Mouse (Mus musculus): ENCODE measurements around the gene Eif3i. TPM values are rescaled to one million over a fixed set of nuclear protein-coding genes. Genes with fewer than 3 reads are reported as not detected.

The Eif3i gene
- polyA plus RNA-seq, 1 experiment from 2014 or later: 195 TPM

DNA sequence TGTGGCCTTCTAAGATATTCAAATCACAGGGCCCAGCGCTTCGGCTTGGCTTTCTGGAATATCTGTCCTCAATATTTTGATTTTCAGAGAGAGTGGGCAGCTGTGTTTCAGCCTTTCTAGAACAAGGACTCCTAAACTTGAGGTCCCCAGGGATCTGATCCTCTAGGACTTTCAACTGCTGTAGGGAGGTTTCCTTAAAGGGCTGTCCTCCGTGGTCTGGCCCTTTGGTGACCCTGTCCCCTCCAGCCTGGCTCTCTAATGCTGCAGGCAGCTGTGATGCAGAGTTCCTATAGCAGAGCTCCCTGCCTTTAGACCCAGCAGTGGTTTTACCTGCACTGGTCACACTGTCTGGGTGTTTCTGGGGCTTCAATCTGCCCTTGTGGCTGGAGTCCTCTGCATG is 16.2 kb upstream of the Eif3i start:
- Histone ChIP-seq H3K4me1 (peaks cover 25% of the 10 kb centered on the region), H3K4me3 (no peak overlapping the region), H3K27me3 (replicated peaks) (no peaks in the 10 kb centered on the region), H3K4me2 (no peak overlapping the region), H3K27ac (no peak overlapping the region), H3K36me3 (replicated peaks) (no peaks in the 10 kb centered on the region), H3K9ac (no peak overlapping the region), H3K9me3 (no peaks in the 10 kb centered on the region)
- no peak for ATAC-seq (replicated peaks)
- 93% methylated on average over 3 of the region's 3 CpGs for WGBS

DNA sequence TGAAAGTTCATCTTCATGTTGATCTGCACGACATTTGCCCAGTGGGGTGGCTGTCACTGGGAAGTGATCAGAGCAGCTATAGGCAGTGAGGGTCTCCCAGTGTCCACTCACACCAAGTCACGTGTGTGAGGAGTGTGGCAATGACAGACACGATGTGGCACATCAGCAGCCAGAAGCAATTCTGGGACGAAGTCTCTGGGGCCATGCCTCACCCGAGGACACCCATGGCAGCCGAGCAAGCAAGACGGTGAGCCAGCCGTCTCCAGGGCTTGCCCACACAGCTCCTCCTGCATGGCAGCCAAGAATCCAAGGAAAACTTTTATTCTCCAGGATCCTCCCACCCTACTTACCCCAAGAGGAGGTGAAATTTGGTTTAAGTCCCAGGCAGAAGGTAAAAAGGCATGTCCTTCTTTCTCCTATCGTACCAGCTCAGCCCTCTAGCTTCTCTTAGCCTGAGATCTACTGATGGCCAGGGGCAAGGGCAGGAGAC is 15.4 kb upstream of the Eif3i start:
- Histone ChIP-seq H3K4me2 (no peak overlapping the region), H3K36me3 (replicated peaks) (no peaks in the 10 kb centered on the region), H3K4me3 (no peak overlapping the region), H3K27ac (no peak overlapping the region), H3K27me3 (replicated peaks) (no peaks in the 10 kb centered on the region), H3K9me3 (no peaks in the 10 kb centered on the region), H3K9ac (no peak overlapping the region), H3K4me1 (peaks cover 17% of the 10 kb centered on the region)
- no peak for ATAC-seq (replicated peaks)
- 91% methylated on average over 9 of the region's 9 CpGs for WGBS

DNA sequence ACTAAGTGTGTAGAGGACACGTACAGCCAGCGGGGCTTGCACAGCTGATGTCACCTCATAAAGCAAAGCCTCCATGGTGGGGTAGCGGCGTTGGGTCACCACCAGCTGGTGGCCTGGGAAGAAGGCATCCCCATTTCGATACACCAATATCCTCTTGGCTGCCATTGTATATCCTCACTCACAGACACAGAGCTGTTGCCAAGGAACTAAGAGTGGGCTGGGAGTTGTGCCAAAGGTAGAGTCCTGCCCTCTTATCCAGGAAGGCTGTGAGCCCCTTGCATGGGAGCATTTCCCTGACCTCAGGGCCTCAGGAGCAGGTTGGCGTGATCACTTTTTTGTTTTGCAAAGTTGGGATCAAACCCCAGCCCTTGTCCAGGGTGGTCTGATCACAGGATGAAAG is 13.6 kb upstream of the Eif3i start, which contains the start of gene Dcdc2b:
Gene Dcdc2b, minus strand, starts transcription at position 165 of the 400 bp plus-strand sequence.
- H3K27ac ChIP-seq: no peak within 1 kb of the TSS
- 78% methylated on average over 6 of the region's 6 CpGs for WGBS

DNA sequence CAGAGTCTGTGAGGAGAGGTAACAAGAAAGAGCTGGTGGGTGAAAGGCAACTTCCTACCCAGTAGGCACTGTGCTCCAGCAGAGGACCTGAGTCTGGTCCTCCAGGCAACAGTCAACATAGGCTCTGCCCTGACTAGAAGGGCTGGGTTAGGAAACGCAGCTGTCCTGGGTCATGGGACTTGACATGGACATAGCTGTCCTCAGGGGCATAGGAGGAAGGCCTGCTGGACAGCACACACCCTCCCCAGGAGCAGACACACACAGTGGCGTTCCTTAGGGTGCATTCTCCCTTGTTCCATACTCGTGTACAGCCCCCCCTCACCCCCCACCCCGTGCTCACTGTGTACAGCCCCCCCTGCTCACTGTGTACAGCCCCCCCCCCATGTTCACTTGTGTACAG is 10.0 kb upstream of the Eif3i start:
- Histone ChIP-seq H3K4me3 (no peak overlapping the region), H3K4me2 (no peak overlapping the region), H3K9ac (no peak overlapping the region), H3K27ac (no peak overlapping the region), H3K36me3 (replicated peaks) (peaks cover 10% of the 10 kb centered on the region), H3K9me3 (no peaks in the 10 kb centered on the region), H3K4me1 (peaks cover 6% of the 10 kb centered on the region; the same call in 1 of the 2 replicates), H3K27me3 (replicated peaks) (no peaks in the 10 kb centered on the region)
- 73% methylated on average over 4 of the region's 4 CpGs for WGBS
- ATAC-seq (replicated peaks): no peak

More for the DNA sequence above, 13.6 kb upstream of the Eif3i start, which contains the start of gene Dcdc2b:
- ATAC-seq (replicated peaks): no peak
- Histone ChIP-seq H3K4me1 (peaks cover 9% of the 10 kb centered on the region), H3K4me2 (no peak within 1 kb of the TSS), H3K9me3 (no peaks in the 10 kb centered on the region), H3K4me3 (no peak within 1 kb of the TSS), H3K9ac (no peak within 1 kb of the TSS), H3K27me3 (replicated peaks) (no peaks in the 10 kb centered on the region), H3K36me3 (replicated peaks) (no peaks in the 10 kb centered on the region)

DNA sequence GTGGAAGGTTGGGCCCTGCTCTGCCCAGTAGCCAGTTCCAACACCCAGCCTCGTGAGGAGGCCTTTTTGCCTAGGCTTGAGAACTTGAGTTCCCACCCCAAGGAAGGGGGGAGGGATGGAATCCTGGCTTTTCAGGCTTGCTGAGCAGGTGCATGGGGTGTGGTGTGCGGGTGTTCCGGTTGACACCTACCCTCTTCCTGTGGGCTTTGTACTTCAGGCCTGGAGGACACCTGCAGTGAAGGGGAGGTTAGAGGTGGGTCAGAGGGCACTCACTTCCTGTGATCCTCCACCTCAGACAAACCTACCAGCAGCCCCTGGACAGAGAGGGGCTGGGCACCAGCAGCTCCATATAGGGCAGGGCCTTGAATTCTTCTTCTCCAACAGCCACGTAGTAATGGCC is 9.6 kb upstream of the Eif3i start:
- no peak for ATAC-seq (replicated peaks)
- H3K27me3 ChIP-seq (replicated peaks): no peaks in the 10 kb centered on the region
- H3K9me3 ChIP-seq: no peaks in the 10 kb centered on the region

DNA sequence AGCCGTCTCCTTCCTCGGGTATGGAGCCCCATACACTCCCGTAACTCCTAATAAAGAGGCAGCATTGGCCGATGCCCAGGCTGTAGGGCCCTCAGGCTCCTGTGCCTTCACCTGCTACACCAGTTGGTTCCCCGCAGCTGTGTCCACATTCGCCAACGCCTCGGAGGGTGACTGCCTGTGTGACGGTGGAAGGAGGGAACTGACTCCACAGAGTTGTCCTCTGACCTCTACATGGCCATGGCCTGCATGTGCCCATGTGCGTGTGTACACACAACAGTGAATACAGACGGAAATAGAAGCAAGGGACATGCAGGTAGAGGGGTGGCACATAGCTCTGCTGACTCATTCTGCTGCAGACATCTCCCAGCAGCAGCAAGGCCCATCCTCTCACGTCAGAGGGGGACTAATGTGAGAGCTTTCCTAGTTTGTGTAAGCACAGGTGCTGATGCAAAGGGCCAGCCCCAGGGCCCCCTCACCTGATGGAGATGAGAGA is 8.7 kb upstream of the Eif3i start:
- Histone ChIP-seq H3K4me3 (no peak overlapping the region), H3K4me1 (peaks cover 6% of the 10 kb centered on the region; the same call in 1 of the 2 replicates), H3K4me2 (no peak overlapping the region), H3K36me3 (replicated peaks) (peaks cover 18% of the 10 kb centered on the region), H3K9me3 (no peaks in the 10 kb centered on the region), H3K27ac (no peak overlapping the region), H3K9ac (no peak overlapping the region), H3K27me3 (replicated peaks) (no peaks in the 10 kb centered on the region)
- 85% methylated on average over 12 of the region's 12 CpGs for WGBS
- ATAC-seq (replicated peaks): no peak

More for the DNA sequence above, 9.6 kb upstream of the Eif3i start:
- 88% methylated on average over 4 of the region's 4 CpGs for WGBS
- H3K4me3 ChIP-seq: no peak overlapping the region
- no peak overlapping the region for H3K9ac ChIP-seq
- peaks cover 13% of the 10 kb centered on the region for H3K36me3 ChIP-seq (replicated peaks)
- no peak overlapping the region for H3K27ac ChIP-seq
- H3K4me2 ChIP-seq: no peak overlapping the region
- peaks cover 6% of the 10 kb centered on the region; the same call in 1 of the 2 replicates for H3K4me1 ChIP-seq

DNA sequence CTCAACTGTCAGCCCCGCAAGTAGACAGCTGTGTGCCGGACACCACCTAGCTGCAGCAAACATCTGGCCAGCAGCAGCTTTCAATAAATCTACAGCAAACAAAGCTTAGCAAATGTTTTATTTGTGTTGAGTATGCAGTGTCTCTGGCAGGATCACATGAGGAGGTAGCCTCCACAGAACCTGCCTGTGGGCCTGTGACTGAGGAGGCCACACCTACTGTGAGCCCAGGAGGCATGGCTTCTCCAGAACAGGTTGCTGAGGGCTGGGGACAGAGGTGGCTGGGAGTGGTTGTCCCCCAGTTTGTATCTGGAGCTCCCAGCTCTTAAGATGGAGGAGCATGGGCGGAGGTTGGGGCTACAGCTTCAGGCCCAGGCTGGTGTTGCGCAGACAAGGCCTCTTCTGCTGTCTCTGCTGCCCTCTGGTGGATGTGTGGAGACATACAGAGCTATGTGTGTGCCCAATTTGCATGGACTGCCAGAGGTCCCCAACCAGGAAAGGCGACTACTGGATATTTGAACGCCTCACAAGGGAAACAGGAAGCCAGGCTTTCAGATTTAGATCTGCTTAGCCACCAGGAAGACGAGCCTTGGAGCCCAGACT is 8.1 kb upstream of the Eif3i start:
- Histone ChIP-seq H3K36me3 (replicated peaks) (peaks cover 18% of the 10 kb centered on the region), H3K27me3 (replicated peaks) (no peaks in the 10 kb centered on the region), H3K4me3 (no peak overlapping the region), H3K4me1 (peaks cover 6% of the 10 kb centered on the region; the same call in 1 of the 2 replicates), H3K4me2 (no peak overlapping the region), H3K9ac (0 out of 2 replicates have a peak overlapping the region, but pooled peaks have one; percentile 14), H3K27ac (peak overlapping the region; percentile 72), H3K9me3 (no peaks in the 10 kb centered on the region)
- peak; percentile 78 for ATAC-seq (replicated peaks)
- 40% methylated on average over 7 of the region's 7 CpGs for WGBS

DNA sequence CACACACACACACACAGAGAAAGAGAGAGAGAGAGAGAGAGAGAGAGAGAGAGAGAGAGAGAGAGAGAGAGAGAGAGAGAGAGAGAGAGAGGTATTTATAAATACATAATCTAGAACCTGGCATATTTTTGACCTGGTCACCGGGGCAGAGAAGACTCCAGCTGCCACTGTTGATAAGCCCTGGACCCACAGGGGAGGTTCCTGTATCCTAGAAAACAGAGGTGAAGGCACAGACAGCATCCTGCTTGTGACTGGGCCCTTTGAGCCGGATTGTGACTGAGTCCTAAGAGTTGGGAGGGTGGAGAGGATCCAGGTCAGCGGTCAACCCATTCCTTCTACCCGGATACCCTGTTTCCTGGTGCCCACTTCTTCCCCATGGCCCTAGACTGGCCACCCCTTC is 11.6 kb downstream of the Eif3i start:
- H3K4me3 ChIP-seq: no peak overlapping the region
- H3K27ac ChIP-seq: no peak overlapping the region
- H3K9me3 ChIP-seq: no peaks in the 10 kb centered on the region
- peaks cover 8% of the 10 kb centered on the region; the same call in 1 of the 2 replicates for H3K4me1 ChIP-seq
- peaks cover 34% of the 10 kb centered on the region for H3K36me3 ChIP-seq (replicated peaks)
- WGBS: 81% methylated on average over 4 of the region's 4 CpGs
- ATAC-seq (replicated peaks): no peak
- H3K27me3 ChIP-seq (replicated peaks): no peaks in the 10 kb centered on the region
- no peak overlapping the region for H3K4me2 ChIP-seq
- H3K9ac ChIP-seq: no peak overlapping the region

DNA sequence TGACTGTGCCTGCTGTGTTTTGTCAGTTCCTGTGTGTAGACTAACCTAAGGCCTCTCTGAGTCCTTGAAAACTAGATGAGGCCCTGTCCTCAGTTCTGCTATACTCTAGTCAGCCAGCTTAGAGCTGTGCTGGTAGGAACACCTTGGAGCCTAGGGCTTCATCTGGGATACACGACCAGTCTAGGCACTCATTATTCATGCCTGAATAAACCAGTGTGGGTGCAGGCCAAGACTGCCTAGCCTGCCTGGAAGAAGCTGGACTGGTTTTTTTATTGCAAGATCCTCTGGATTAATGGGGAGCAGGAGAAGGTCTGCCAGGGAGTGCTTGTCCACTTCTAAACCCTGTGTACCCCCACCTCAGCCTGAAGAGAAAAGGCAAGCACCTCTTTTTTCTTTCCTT is 13.5 kb downstream of the Eif3i start:
- Histone ChIP-seq H3K9me3 (no peaks in the 10 kb centered on the region), H3K9ac (no peak overlapping the region), H3K4me2 (no peak overlapping the region), H3K27ac (no peak overlapping the region), H3K36me3 (replicated peaks) (peaks cover 18% of the 10 kb centered on the region), H3K4me3 (no peak overlapping the region), H3K27me3 (replicated peaks) (no peaks in the 10 kb centered on the region), H3K4me1 (peaks cover 8% of the 10 kb centered on the region; the same call in 1 of the 2 replicates)
- WGBS: 34% methylated on average over 1 of the region's 1 CpGs
- no peak for ATAC-seq (replicated peaks)

DNA sequence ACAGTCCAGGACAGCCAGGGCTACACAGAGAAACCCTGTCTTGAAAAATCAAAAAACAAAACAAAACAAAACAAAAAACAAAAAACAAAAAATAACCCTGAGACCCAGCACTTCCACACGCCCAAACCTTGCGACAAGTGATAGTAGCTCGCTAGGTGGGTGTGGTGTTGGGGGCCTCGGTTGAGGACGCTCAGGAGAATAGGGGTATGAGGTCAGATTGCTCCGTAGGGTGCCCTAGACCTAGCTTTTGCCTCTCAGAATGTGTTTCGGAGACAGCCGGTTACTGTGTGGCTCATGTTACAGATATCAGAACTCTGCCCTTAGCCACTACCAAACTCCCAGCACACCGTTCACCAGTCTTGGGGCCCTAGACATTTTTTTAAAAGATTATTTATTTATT is 14.7 kb downstream of the Eif3i start:
- Histone ChIP-seq H3K4me1 (peaks cover 8% of the 10 kb centered on the region; the same call in 1 of the 2 replicates), H3K27ac (no peak overlapping the region), H3K4me3 (no peak overlapping the region), H3K4me2 (no peak overlapping the region), H3K9ac (no peak overlapping the region), H3K9me3 (no peaks in the 10 kb centered on the region), H3K36me3 (replicated peaks) (peaks cover 7% of the 10 kb centered on the region; the same call in 1 of the 2 replicates), H3K27me3 (replicated peaks) (no peaks in the 10 kb centered on the region)
- 86% methylated on average over 9 of the region's 9 CpGs for WGBS
- ATAC-seq (replicated peaks): no peak

DNA sequence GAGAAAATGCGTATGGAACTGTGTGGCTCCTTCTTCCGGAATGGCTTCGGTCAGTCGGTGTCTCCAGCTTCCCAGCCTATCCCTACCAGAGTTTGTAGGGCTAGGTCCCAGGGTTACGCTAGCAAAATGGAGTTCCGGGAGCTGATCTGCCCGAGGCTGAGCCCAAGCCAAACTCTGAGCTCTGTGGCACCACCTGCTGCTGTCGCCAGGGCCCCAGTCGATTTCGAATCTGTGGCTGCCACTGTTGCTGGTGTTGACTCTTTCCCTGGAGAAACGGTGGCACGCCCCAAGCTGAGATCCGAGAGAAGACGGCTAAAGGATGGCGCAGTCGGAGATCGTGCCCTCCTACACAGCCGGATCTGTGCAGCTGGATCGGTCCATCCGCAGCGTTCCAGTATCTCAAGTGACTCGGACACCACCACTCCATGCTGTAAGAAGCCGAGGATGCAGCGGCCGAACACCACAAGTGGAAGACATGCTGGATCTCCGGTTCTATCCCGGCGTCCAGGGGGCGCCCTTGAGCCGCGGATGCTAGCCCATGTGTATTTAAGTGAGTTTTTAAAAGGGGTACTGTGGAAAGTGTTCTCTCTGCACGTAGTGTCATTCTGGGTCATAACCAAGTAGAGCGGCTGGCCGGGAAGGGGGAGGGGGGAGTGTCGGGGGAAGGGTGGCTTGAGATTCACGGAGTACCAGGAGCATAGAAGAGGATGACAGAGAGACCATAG is 15.4 kb downstream of the Eif3i start:
- H3K9ac ChIP-seq: peak overlapping the region; percentile 12; the same call in 1 of the 2 replicates
- no peaks in the 10 kb centered on the region for H3K9me3 ChIP-seq
- ATAC-seq (replicated peaks): no peak
- peaks cover 8% of the 10 kb centered on the region; the same call in 1 of the 2 replicates for H3K4me1 ChIP-seq
- WGBS: 2% methylated on average over 36 of the region's 36 CpGs
- peak overlapping the region; percentile 49 for H3K4me2 ChIP-seq
- no peaks in the 10 kb centered on the region for H3K36me3 ChIP-seq (replicated peaks)
- H3K27me3 ChIP-seq (replicated peaks): no peaks in the 10 kb centered on the region
- H3K4me3 ChIP-seq: peak overlapping the region; percentile 24
- H3K27ac ChIP-seq: no peak overlapping the region

DNA sequence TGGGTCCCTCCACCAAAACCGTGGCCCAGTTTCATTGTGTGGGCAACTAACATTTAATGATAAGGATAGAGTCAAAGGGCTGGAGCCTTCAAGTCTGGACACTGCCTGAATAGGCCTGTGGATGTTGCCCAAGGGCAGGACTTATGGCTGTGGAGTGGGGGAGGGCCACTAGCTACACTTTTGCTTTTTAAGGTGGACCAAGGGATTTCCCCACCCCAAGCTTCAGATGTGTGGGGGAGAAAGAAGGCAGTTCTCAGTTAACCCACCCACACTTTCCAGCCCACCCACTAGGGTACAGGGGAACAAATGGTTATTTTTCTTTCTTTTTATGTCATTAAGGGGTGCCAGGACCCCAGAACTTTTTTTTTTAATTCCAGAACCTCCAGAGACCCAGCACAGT is 16.1 kb downstream of the Eif3i start:
- Histone ChIP-seq H3K27ac (no peak overlapping the region), H3K4me3 (no peak overlapping the region), H3K4me2 (peak overlapping the region; percentile 49), H3K36me3 (replicated peaks) (no peaks in the 10 kb centered on the region), H3K27me3 (replicated peaks) (no peaks in the 10 kb centered on the region), H3K4me1 (peaks cover 8% of the 10 kb centered on the region; the same call in 1 of the 2 replicates), H3K9me3 (no peaks in the 10 kb centered on the region), H3K9ac (no peak overlapping the region)
- ATAC-seq (replicated peaks): no peak
- WGBS: 79% methylated on average over 1 of the region's 1 CpGs
